Mouse (Mus musculus) spleen, postnatal 36 days (tissue): Measurements from ENCODE around the gene Flywch1.

ENCODE experiments used
- DNase-seq, 2 experiments: peaks; one replicate each; pipeline ENCODE4 v3.0.0; 2022; ENCODE audit warnings: low spot score in 2 of 2, mixed read lengths in 1 of 2

The Flywch1 gene

GRCm38 (mm10) chr17:23744076-23744475 is 27.3 kb downstream of the Flywch1 start:
- DNase-seq = no peak

- no peak for DNase-seq
Observed at GRCm38 (mm10) chr17:23742941-23743340, 28.5 kb downstream of the Flywch1 start.

GRCm38 (mm10) chr17:23742210-23742793 is 29.1 kb downstream of the Flywch1 start:
- DNase-seq = peak; percentile 37 to 46

GRCm38 (mm10) chr17:23741359-23742209 is 29.8 kb downstream of the Flywch1 start:
- DNase-seq = no peak

GRCm38 (mm10) chr17:23740598-23741021 is 30.8 kb downstream of the Flywch1 start, which contains the start of gene Paqr4:
Gene Paqr4 (minus strand): TSS chr17:23740867.
- DNase-seq = peak; percentile 44 to 63

- peak; percentile 83 to 86 for DNase-seq
Observed at GRCm38 (mm10) chr17:23740136-23740584, 31.2 kb downstream of the Flywch1 start.

GRCm38 (mm10) chr17:23739202-23740135 is 31.9 kb downstream of the Flywch1 start:
- no peak for DNase-seq

- no peak for DNase-seq
Observed at GRCm38 (mm10) chr17:23738836-23739201, 32.6 kb downstream of the Flywch1 start.

- DNase-seq = no peak
Observed at GRCm38 (mm10) chr17:23737493-23738445, 33.6 kb downstream of the Flywch1 start.

GRCm38 (mm10) chr17:23734341-23734740 is 37.1 kb downstream of the Flywch1 start:
- DNase-seq = no peak

GRCm38 (mm10) chr17:23730441-23730840 is 41.0 kb downstream of the Flywch1 start:
- DNase-seq = no peak

GRCm38 (mm10) chr17:23726758-23727142 is 44.7 kb downstream of the Flywch1 start:
- DNase-seq = peak; percentile 49 to 69

- peak; percentile 92 to 95 for DNase-seq
Observed at GRCm38 (mm10) chr17:23725999-23726757, 45.2 kb downstream of the Flywch1 start, which contains the start of gene Pkmyt1. Gene Pkmyt1 (plus strand): TSS chr17:23726336.

- no peak for DNase-seq
Observed at GRCm38 (mm10) chr17:23725477-23725876, 45.9 kb downstream of the Flywch1 start.

GRCm38 (mm10) chr17:23722376-23723125 is 48.9 kb downstream of the Flywch1 start, which contains the start of gene 1520401A03Rik:
Gene 1520401A03Rik (minus strand): TSS chr17:23722783.
- no peak for DNase-seq

- DNase-seq = no peak
Observed at GRCm38 (mm10) chr17:23721886-23722285, 49.5 kb downstream of the Flywch1 start.

GRCm38 (mm10) chr17:23719455-23719854 is 51.9 kb downstream of the Flywch1 start:
- no peak for DNase-seq

GRCm38 (mm10) chr17:23717003-23717402 is 54.4 kb downstream of the Flywch1 start:
- DNase-seq = no peak

GRCm38 (mm10) chr17:23706212-23706611 is 65.2 kb downstream of the Flywch1 start:
- DNase-seq = peak; percentile 47 to 56
